Mouse (Mus musculus) cerebellum, adult (tissue): ENCODE data around the gene Tmem30a.

Experiments used
- ATAC-seq: cut with Nextera tagmentation; 2 replicates; pipeline ENCODE4 v1.9.2; 2017; ENCODE audit warnings: mild to moderate bottlenecking, moderate library complexity, mixed read lengths; ENCODE audit not compliant: insufficient number of reproducible peaks, low FRiP score, low TSS enrichment

Tmem30a gene

DNA sequence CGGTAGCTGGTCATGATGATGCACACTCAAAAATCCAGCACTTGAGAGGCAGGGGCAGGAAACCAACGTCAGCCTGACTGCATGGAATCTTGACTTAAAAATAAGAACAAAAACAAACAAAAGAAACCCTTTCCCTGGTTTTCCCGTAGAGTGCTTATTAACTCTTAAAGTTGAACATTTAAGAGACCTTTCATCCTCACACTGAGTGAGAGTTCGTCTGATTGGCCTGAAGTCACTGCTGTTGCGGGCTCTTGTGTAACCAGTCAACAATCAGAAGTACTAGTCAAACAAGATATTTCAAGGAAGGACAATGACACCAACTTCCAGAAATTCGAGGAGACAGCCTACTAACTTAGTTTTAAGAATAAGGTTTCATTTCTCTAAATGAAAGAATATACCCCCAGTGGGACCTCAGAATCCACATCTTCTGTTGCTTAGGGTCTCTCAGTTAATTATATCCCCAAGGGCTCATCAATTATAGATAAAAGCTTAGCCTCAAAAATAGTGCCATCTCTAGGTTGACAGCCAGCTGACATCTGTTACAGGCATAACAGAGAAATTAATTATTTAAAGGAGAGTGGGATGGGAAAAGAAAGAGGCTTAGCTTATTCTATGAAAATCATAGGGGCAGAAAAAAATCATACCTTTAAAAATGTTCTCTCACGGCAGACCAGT, 3.3 kb upstream of the Tmem30a start:
- no peak for ATAC-seq

DNA sequence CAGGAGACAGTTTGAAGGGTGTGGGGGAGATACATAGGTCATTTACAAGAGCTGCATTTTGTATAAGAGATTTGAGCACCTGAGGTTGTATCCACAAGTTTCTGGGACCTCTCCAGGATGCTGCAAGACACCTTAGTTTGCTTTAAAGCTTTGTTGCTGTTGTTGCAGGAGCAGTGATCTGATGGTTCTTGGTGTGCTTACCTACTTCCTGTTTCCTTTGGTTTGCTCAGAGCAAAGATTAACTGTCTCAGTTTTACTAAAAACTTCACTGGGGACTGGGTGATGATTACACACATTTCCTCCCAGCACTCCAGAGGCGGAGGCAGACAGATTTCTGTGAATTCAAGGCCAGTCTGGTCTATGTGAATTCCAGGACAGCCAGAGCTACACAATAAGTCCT, 1.8 kb upstream of the Tmem30a start:
- ATAC-seq: no peak

DNA sequence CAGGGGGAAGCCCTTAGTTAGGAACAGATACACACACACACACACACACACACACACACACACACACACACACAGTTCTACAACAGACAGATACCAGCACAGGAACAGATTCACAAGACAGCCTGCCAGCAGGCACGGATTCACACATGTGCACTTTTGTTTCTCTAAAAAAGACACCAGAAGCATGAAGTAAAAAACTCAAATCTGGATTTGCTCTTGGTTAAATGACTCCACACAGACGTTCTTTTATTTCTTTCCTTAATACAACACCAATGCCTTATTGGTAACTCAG, 7.6 kb downstream of the Tmem30a start:
- ATAC-seq: no peak

DNA sequence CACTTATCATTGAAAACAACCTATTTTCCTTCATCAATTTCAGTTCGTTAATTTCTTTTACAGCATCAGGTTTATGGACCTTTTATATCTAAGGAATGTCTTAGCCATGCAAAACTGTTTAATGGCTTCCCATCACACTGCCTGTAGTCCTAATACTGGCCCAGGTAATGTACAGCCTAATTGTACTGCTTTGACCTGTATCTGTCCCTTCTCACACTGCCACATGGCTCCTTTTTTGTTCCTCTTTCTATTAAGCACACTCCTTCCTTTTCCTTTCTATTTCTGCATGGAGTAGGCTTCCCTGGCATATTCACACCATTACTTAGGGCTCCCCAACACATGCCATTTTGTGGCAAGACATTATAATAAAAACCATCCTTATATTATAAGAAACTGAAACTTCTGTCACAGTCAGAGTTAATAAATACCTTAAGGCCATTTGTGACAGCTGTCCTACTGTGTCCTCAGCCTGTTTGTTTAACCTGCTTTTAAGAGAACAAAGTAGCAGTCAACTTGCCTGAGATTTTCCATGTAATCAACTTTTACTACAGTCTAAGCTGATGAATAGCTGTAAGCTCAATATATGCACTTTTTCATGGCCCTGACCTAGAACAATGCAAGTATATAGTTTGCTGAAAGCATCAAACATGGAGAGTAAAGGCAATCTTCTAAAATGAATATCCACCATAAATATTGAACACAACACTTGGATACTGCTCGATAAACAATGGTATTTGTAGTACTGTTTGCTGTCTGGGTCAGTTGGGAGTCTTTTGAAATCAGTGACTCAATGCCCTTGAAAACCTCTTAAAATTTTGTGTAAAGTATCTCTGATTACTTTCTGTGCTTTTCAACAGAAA, 8.1 kb downstream of the Tmem30a start:
- ATAC-seq: no peak

DNA sequence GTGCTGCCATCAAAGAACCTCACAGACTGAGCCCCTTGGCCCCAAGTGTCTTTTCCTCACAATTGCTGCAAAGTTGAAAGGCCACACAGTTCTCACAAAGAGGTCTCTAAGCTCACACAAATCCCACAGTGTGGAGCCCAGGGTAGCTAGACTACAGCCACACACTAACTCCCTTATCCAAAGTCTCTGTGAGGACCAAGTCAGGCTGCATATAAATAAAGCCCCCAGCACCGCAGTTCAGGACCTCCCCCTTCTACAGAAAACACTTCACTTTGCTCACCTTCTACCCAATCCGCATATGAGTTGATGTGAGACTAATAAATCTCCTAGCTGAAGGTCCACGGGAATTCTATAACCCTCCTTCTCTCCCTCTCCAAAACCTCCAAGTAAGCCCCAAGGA, 8.9 kb downstream of the Tmem30a start:
- no peak for ATAC-seq

DNA sequence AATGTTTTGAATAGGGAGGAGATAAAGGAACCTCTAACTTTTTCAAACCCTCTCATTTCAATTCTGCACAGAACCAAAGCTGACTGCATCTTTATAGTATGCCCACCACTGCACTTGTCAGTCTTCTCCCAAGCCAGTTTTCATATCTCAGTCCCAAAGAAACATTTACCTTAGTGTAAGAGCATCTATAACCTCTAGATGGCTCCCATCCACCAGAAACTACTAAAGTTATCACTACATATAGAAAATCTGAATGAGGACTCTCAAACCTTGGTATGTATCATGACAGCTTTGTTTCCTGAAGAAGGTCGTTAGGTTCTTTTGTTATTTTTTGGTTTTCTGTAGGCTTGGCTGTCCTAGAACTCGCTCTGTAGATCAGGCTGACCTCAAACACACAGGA, 14.0 kb downstream of the Tmem30a start:
- no peak for ATAC-seq

GRCm38 (mm10) chr9:79766991-79767545, 26.2 kb downstream of the Tmem30a start:
- no peak for ATAC-seq

DNA sequence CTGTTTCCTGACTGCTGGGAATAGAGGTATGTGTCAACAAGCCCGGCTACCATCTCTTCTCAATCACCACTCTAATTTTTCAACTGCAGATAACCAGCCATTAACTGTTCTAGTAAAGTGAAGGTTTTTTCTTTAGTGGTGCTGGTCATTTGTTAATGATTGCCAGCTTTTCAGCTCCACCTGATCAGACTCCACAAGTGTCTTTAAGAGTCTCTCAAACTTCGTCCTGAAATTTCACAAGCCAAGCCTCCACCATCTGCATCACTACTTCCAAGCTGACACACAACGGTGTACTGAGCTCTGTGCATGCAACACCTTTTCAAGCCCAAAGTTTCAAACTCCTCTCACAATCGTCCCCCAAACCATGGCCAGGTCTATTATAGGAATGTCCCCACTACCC, 28.0 kb downstream of the Tmem30a start:
- no peak for ATAC-seq

GRCm38 (mm10) chr9:79762519-79762918, 30.8 kb downstream of the Tmem30a start:
- no peak for ATAC-seq

- peak; percentile 37; the same call in 1 of the 2 replicates for ATAC-seq
These were observed 33.2 kb downstream of the Tmem30a start for GRCm38 (mm10) chr9:79760076-79760475.

DNA sequence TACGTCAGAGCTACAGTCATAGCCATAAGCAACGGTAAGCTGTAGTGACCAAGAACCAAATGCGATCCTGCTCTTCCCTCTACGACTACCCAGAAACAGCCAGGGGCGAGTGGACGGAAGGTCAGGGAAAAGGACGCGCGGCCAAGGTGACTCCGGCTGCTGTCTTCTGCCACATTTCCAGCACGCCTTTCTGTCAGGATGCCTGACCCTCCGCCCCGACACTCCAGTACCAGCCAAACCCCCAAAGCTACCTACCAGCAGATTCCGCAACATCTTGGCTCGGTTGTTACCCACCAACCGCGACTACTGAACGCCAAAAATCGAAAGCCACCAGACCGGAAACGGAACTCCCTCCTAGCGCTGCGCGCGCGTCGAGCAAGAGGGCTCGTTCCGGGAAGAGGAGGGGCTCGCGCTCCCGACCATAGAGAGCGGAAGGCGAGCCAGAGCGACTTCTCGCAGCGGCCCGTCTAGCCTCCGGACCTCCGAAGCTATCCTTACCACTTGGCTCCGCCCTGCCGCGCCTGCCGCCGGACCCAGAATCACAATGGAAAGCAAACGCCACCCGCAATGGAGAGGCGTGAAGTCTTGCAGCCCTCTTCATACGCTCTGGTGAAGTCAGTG, 33.8 kb downstream of the Tmem30a start, which contains the start of gene Cox7a2:
Cox7a2 (minus strand) TSS at position 494 of the 621 bp plus-strand sequence.
- ATAC-seq: peak; percentile 99

DNA sequence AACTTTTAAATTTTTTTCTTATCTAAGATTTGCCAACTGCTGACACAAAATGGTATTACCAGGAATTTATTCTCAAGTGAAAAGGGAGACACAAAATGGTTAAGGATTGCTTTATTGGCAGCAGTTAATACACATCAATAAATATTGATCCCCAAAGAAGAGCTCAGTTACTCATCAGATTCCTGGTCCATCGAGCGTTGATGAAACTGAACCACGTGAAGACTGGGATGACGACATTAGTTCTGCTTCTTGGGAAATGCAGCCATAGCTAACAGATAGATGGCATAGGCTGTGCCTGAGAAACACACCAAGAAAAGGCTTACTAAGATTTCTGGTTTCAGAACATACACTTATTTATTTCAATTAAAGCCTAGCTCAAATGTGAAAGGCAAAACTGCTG, 38.0 kb downstream of the Tmem30a start:
- ATAC-seq: no peak

GRCm38 (mm10) chr9:79751846-79752245, 41.5 kb downstream of the Tmem30a start:
- ATAC-seq: no peak

- ATAC-seq: no peak
These were observed 42.6 kb downstream of the Tmem30a start for GRCm38 (mm10) chr9:79750709-79751108.

DNA sequence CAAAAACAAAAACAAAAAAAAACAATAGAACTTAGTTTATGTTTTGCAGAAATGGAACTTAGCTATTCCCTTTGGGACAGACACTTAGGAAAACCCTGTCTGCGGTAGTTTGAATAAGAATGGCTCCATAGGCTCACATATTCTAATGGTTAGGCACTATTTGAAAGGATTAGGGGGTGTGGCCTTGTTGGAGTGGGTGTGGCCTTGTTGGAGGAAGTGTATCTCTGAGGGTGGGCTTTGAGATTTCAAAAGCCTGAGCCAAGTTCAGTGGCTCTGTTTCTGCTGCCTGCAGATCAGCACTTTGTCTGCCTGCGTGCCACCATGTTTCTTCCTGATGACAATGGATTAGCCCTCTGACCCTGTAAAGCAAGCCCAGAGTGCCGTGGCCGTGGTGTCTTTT, 48.3 kb downstream of the Tmem30a start:
- ATAC-seq: no peak

DNA sequence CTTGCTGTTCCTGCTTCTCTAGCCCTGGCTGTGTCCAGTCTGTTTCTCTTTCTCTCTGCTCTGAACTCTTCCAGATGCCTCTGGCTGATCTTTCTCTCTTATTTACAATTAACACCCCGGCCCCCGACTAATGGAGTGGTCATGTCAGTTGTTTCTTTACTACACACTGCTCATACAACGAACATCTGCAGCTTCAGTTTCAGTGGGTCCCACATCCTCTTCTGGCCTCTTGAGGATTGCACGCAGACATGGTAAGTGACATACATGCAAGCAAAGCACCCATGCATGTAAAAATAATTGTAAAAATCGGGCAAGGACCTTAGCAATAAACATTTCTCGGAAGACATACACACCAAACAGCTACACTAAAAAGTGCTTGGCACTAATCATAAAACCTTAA, 57.7 kb downstream of the Tmem30a start:
- ATAC-seq: no peak

- no peak for ATAC-seq
These were observed 63.0 kb downstream of the Tmem30a start for GRCm38 (mm10) chr9:79730301-79730700.

- no peak for ATAC-seq
These were observed 70.2 kb downstream of the Tmem30a start for GRCm38 (mm10) chr9:79723090-79723489.

DNA sequence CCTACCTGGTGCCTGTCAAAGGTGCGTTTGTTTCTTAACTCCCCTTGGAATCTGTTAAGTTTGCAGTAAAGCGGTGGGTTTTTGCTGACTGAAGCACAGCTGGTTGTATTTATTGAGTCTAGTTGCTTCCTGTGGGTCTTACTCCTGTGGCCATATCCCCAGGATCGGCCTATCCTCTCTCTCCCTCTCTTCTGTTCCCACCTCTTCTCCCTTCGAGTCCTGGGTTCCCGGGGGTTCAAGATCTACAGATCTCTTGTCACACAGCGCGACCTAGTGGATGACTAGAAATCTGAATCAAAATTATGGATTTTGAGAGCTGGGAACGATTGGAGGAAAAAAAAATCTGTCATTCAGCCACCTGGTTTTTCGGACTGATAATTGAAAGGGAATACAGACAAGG, 72.3 kb downstream of the Tmem30a start:
- no peak for ATAC-seq

DNA sequence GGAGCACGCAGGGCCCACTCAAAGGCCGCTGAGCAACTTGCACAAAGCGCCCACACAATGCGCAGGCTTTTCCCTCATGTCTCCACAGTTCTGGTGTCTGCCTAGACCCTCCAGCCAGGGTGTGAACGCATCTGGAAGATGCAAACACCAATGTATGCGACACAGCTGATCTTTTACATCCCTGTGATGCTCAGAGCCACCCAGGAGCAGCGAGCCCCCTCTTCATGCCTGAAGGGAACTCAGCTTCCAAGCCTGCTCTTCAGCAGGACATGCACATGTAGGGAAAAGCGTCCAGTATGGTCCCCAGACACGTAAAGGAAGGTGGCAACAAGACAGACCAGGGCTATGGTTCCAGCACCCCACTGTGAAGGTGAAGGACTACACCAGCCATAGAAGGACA, 73.2 kb downstream of the Tmem30a start:
- ATAC-seq: no peak

DNA sequence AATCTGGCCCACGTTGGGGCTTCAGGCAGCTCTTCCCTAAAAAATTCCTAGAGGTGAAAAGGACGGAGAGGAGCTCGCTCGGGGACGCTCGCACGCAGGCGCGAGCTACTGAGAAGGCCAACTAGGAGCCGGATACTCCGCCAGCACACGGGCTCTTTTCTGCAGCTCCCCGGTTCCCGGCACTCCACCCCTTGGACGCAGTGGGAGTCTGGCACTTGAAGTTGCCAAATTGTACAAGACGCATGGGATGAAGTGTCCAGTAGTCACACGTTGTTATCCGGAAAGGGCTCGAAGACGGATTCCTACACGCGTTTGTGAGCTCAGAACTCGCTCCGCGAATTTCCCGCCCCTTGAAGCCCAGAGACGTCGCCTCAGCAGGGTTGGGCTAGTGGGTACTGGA, 73.9 kb downstream of the Tmem30a start:
- ATAC-seq: no peak
